Mouse (Mus musculus) liver, postnatal 0 days (tissue): ENCODE data around the gene Fkbp9. TPM values are rescaled to one million over a fixed set of nuclear protein-coding genes. Genes with fewer than 3 reads are reported as not detected.

Source experiments
- ATAC-seq: fragments of 200-750 bp; cut with Nextera tagmentation; 2 replicates; pipeline ENCODE4 v1.8.0; 2017; ENCODE audit warnings: mild to moderate bottlenecking, moderate library complexity
- DNase-seq: peaks from one replicate; pipeline ENCODE4 v3.0.0-alpha.2; 2016
- H3K27ac ChIP-seq: fragments of 300-500 bp; sonication (generic); 2 replicates; pipeline ENCODE4 v1.5.1; 2014; ENCODE audit warnings: antibody characterized with exemption, moderate library complexity, mild to moderate bottlenecking, low read depth
- H3K27me3 ChIP-seq: fragments of 300-500 bp; sonication (generic); 2 replicates; pipeline ENCODE4 v1.6.1; 2014; ENCODE audit warnings: low read length, control low read depth, mixed read lengths; ENCODE audit not compliant: insufficient read depth
- H3K36me3 ChIP-seq: fragments of 300-500 bp; sonication (generic); replicated peaks from 2 replicates; pipeline ENCODE4 v1.6.1; 2014; ENCODE audit warnings: mild to moderate bottlenecking, control low read depth, low read length, moderate library complexity, mixed read lengths; ENCODE audit not compliant: insufficient read depth
- H3K4me1 ChIP-seq: fragments of 300-500 bp; sonication (generic); 2 replicates; pipeline ENCODE4 v1.6.1; 2014; ENCODE audit warnings: antibody characterized with exemption, mild to moderate bottlenecking, control low read depth; ENCODE audit not compliant: insufficient read depth
- H3K4me2 ChIP-seq: fragments of 300-500 bp; sonication (generic); 2 replicates; pipeline ENCODE4 v1.6.1; 2014; ENCODE audit warnings: low read depth, mild to moderate bottlenecking, low read length, moderate library complexity, mixed read lengths
- H3K4me3 ChIP-seq: fragments of 300-500 bp; sonication (generic); 2 replicates; pipeline ENCODE4 v1.5.1; 2014; ENCODE audit warnings: low read depth, low read length
- H3K9ac ChIP-seq: fragments of 300-500 bp; sonication (generic); replicated peaks from 2 replicates; pipeline ENCODE4 v1.6.1; 2014; ENCODE audit warnings: mild to moderate bottlenecking, moderate library complexity
- H3K9me3 ChIP-seq: fragments of 300-500 bp; sonication (generic); 2 replicates; pipeline ENCODE4 v1.6.1; 2016; ENCODE audit warnings: mild to moderate bottlenecking, control low read depth, low read length, mixed read lengths
- CTCF ChIP-seq: sonication (generic); IDR thresholded peaks from 2 replicates; pipeline ENCODE4 v1.5.1; 2016; ENCODE audit warnings: antibody characterized with exemption, low read depth
- EP300 ChIP-seq: IDR thresholded peaks from 2 replicates; pipeline ENCODE4 v1.6.1; 2016; ENCODE audit warnings: antibody characterized with exemption, low read depth, mild to moderate bottlenecking
- WGBS: fragments of 180-500 bp; shearing (Covaris S2); extraction: QIAGEN DNeasy Blood & Tissue Kit; methylation state at CpG from one replicate; pipeline ENCODE4 v1.1.7; 2014; ENCODE audit not compliant: insufficient replicate concordance; 5-methylcytosine and 5-hydroxymethylcytosine counted together
- polyA plus RNA-seq: library from polyadenylated mRNA; unstranded; fragments of >200 nt; fragmentation: Nextera tagmentation; extraction: Ambion mirVana; gene quantifications from 2 replicates; pipeline ENCODE4 v1.2.1, GENCODE M21; 2015

Gene Fkbp9
- polyA plus RNA-seq, 1 experiment from 2014 or later, result 17.9 TPM

- Histone ChIP-seq H3K27ac (no peak overlapping the region), H3K27me3 (no peaks in the 10 kb centered on the region), H3K4me2 (no peak overlapping the region), H3K36me3 (peaks cover 23% of the 10 kb centered on the region), H3K9ac (no peak overlapping the region), H3K4me1 (peaks cover 6% of the 10 kb centered on the region; the same call in 1 of the 2 replicates), H3K9me3 (no peaks in the 10 kb centered on the region), H3K4me3 (no peak overlapping the region)
- no peak for ATAC-seq
- no peak for TF ChIP-seq EP300
- no peak for TF ChIP-seq CTCF
- DNase-seq, result no peak
- WGBS, result 67% methylated on average over 4 of the region's 4 CpGs
These were observed 45.0 kb downstream of the Fkbp9 start for GRCm38 (mm10) chr6:56876870-56877269.

GRCm38 (mm10) chr6:56877985-56878384 lies 46.1 kb downstream of the Fkbp9 start:
- H3K4me3 ChIP-seq, result no peak overlapping the region
- peaks cover 33% of the 10 kb centered on the region for H3K36me3 ChIP-seq
- ATAC-seq (no peak), DNase-seq (no peak)
- no peaks in the 10 kb centered on the region for H3K27me3 ChIP-seq
- peaks cover 6% of the 10 kb centered on the region; the same call in 1 of the 2 replicates for H3K4me1 ChIP-seq
- TF ChIP-seq CTCF (peak; percentile 49), EP300 (no peak)
- no peak overlapping the region for H3K9ac ChIP-seq
- no peak overlapping the region for H3K27ac ChIP-seq
- 89% methylated on average over 8 of the region's 8 CpGs for WGBS
- H3K9me3 ChIP-seq, result no peaks in the 10 kb centered on the region
- H3K4me2 ChIP-seq, result no peak overlapping the region

- Histone ChIP-seq H3K9me3 (no peaks in the 10 kb centered on the region), H3K36me3 (peaks cover 47% of the 10 kb centered on the region), H3K9ac (no peak overlapping the region), H3K4me3 (no peak overlapping the region), H3K27me3 (no peaks in the 10 kb centered on the region), H3K27ac (no peak overlapping the region), H3K4me1 (peaks cover 6% of the 10 kb centered on the region; the same call in 1 of the 2 replicates), H3K4me2 (no peak overlapping the region)
- WGBS, result 6% methylated on average over 1 of the region's 1 CpGs
- no peak for DNase-seq
- peak; percentile 28 for ATAC-seq
- TF ChIP-seq CTCF, result no peak
- TF ChIP-seq EP300, result no peak
These were observed 47.6 kb downstream of the Fkbp9 start for GRCm38 (mm10) chr6:56879352-56879955.

- Histone ChIP-seq H3K4me1 (no peaks in the 10 kb centered on the region), H3K4me2 (no peak overlapping the region), H3K27ac (no peak overlapping the region), H3K27me3 (no peaks in the 10 kb centered on the region), H3K9me3 (no peaks in the 10 kb centered on the region), H3K36me3 (peaks cover 77% of the 10 kb centered on the region), H3K9ac (no peak overlapping the region), H3K4me3 (no peak overlapping the region)
- TF ChIP-seq EP300 (no peak), CTCF (no peak)
- DNase-seq (no peak), ATAC-seq (no peak)
- WGBS, result 92% methylated on average over 6 of the region's 6 CpGs
These were observed 56.7 kb downstream of the Fkbp9 start for GRCm38 (mm10) chr6:56888561-56888960.

- H3K4me2 ChIP-seq, result no peak overlapping the region
- no peak overlapping the region for H3K9ac ChIP-seq
- H3K9me3 ChIP-seq, result no peaks in the 10 kb centered on the region
- no peak overlapping the region for H3K27ac ChIP-seq
- 0 out of 2 replicates have a peak, but pooled peaks cover 2% of the 10 kb centered on the region for H3K4me1 ChIP-seq
- no peaks in the 10 kb centered on the region for H3K27me3 ChIP-seq
- H3K36me3 ChIP-seq, result peaks cover 60% of the 10 kb centered on the region
- 84% methylated on average over 2 of the region's 2 CpGs for WGBS
- ATAC-seq (no peak), DNase-seq (no peak)
- no peak overlapping the region for H3K4me3 ChIP-seq
- no peak for TF ChIP-seq CTCF
- no peak for TF ChIP-seq EP300
These were observed 58.9 kb downstream of the Fkbp9 start for GRCm38 (mm10) chr6:56890762-56891161.

GRCm38 (mm10) chr6:56899601-56900000 lies 67.7 kb downstream of the Fkbp9 start:
- H3K9me3 ChIP-seq, result no peaks in the 10 kb centered on the region
- H3K4me1 ChIP-seq, result peaks cover 32% of the 10 kb centered on the region
- peaks cover 19% of the 10 kb centered on the region; the same call in 1 of the 2 replicates for H3K36me3 ChIP-seq
- H3K4me3 ChIP-seq, result peak overlapping the region; percentile 46
- peak overlapping the region; percentile 4; the same call in 1 of the 2 replicates for H3K27ac ChIP-seq
- TF ChIP-seq EP300, result no peak
- no peak for TF ChIP-seq CTCF
- DNase-seq (no peak), ATAC-seq (no peak)
- WGBS, result 72% methylated on average over 3 of the region's 3 CpGs
- peak overlapping the region; percentile 47 for H3K9ac ChIP-seq
- H3K4me2 ChIP-seq, result peak overlapping the region; percentile 68
- H3K27me3 ChIP-seq, result no peaks in the 10 kb centered on the region
